In the genomic region with DNA sequence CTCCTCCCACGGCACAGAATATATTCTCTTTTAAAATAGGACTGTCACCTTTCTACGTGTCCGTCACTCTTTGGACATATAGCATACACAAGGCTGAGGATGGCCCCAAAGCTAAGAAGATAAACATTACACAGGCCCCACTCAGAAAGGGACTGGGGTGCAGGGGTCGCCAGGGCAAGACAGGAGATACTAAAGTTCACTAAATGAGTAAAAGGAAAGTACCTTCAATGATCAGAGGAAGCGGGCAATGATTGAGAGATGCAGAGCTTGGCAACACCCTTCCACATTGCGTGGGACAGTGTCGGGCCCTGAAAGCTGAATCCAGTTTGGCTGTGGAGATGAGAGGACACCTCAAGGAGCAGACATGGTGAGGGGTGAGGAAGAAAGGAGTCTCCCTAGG, we compare ENCODE assay signal across 18 mouse cellular contexts. TPM values are rescaled to one million over a fixed set of nuclear protein-coding genes. Genes with fewer than 3 reads are reported as not detected.
"Had no signal": no experiment of that assay in that cellular context is flagged by ENCODE, and none has a peak within 500 bp of the region (broad histone marks: within the 10 kb centered on the region; RNA-seq: fewer than 3 reads in every experiment).

No protein-coding gene starts in this region.

- H3K27ac ChIP-seq: lung, embryonic 15.5 days; macrophage; midbrain, embryonic 13.5 days; midbrain, embryonic 15.5 days; neural tube, embryonic 12.5 days had no signal

- ATAC-seq: lung, postnatal 0 days; midbrain, embryonic 13.5 days; midbrain, embryonic 15.5 days had no signal

- H3K4me3 ChIP-seq: lung, embryonic 15.5 days; megakaryocyte, embryonic 14.5 days; midbrain, embryonic 13.5 days; midbrain, embryonic 15.5 days; neural tube, embryonic 12.5 days had no signal

- DNase-seq: lung, adult 2 months; lung, postnatal 14 days; lung, postnatal 36 days; right cerebral cortex, postnatal 25 days; right cerebral cortex, postnatal 4 days; spleen, adult 18-20 months; thymus, adult 18-20 months; thymus, postnatal 14 days; thymus, postnatal 36 days had no signal

RNA-seq across cellular contexts. Expression of a gene that starts 55.4 kb away (rescaled TPM):
- total RNA-seq: megakaryocyte progenitor cell, adult 5-6 weeks; monocyte, adult 5-6 weeks had no signal
